Mouse (Mus musculus): ENCODE measurements around the gene Xlr4c.
A peak's percentile ranks its signal among the peaks of the same experiment; 100 is the strongest.
"Not testable (repeated sequence)": the region's sequence is repeated elsewhere in the genome, so short reads cannot be mapped to it uniquely, and the experiment has no call there.

Gene Xlr4c

DNA sequence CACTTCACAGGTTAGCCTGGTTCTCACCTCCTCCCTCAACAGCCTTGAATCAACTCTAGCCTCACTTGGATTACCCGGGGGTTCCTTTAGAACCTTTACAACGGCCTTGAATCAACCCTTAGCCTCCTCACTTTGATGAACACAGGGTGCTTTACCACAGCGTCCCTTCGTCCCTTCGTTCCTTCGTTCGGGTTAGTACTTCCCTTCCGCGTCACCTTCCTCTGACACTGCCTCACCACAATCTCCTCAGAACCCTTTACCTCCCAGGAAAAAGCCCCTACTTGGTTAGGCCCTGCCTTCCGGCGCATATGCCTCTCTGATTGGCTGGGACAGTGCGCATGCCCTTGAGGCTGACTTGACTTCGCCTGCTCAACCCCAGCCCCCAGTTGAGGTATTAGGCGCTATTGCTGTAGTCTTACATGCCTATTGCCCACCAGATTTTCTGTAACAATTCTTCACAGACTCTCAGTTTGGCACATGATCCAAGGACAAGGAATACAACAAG lies at the start of gene Xlr4c:
Gene Xlr4c, minus strand, starts transcription at position 310 of the 505 bp plus-strand sequence.
- not testable (repeated sequence) for DNase-seq (ENCODE audit: low read depth, low spot score)

DNA sequence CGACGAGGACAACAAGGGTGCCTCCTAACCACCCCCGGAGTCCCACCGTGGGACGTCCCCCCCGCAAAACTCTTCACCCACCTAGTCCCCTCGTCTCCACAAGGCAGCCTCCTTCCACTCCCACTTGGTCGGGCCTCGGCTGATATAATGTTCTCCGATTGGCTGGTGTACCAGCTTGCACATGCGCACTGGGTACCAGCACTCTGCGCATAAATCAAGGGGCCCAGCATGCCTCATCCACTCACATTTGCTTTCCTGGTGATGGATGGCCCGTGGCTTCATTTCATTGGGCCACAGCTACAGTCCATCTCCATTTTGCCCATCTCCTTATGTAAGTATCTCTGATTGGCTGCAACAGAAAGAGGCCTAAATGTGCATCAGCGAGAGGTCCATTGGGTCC lies 22.3 kb upstream of the Xlr4c start, which contains the start of gene Xlr3c:
Gene Xlr3c, minus strand, starts transcription at position 121 of the 400 bp plus-strand sequence.
- not testable (repeated sequence) for DNase-seq (ENCODE audit: low read depth, low spot score)

DNA sequence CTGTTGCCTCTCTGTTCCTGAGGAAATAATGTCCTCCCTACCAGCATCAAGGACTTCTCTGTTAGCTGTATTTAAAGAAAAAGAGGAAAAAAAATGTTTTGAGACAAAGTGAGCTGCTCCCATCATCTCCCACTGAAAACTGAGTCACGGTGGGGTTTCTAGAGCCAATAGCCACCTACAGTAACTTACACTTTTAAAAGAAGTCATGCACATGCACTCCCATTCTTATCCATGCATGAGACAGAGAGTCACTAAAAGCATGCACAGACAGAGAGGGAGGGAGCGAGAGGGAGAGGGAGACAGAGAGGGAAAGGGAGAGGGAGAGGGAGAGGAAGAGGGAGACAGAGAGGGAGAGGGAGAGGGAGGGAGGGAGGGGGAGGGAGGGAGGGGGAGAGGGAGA lies 19.5 kb upstream of the Xlr4c start:
- DNase-seq (ENCODE audit: low read depth, low spot score): not testable (repeated sequence)

DNA sequence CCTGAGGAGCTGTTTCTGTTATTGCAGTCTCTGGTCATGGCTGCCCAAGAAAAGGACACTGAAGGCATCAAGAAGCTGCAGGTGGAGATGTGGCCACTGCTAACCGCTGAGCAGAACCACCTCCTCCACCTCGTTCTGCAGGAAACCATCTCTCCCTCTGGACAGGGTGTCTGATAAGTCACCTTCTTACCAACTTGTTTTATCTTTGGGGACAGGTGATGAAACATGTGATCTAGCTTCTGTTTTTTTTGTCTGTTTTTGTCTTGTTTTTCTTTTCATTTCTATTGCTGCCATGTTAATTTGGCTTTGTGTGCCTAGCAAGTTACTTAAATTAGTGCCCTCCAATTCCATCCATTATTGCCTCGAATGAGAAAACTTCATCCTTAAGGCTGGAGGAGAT lies 13.6 kb downstream of the Xlr4c start:
- no peak for DNase-seq (ENCODE audit: low read depth, low spot score)

DNA sequence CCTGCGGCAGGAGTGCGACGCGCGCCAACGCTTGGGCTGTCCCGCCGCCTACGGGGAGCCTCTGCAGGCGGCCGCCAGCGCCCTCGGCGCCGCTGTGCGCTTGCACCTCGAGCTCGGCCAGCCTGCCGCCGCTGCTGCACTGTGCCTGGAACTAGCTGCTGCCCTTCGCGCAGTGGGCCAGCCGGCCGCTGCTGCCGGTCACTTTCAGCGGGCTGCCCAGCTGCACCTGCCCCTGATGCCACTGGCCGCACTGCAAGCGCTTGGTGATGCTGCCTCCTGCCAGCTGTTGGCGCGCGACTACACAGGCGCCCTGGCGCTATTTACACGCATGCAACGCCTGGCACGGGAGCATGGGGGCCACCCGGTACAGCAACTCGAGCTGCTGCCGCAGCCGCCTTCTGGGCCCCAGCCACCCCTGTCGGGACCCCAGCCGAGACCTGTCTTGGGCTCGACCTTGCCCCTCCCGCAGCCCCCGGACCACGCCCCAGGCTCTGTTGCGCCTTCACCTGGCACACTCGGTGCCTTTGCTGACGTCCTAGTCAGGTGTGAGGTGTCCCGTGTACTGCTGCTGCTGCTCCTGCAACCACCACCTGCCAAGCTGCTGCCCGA lies 14.2 kb downstream of the Xlr4c start:
- DNase-seq (ENCODE audit: low read depth, low spot score): peak; percentile 38

DNA sequence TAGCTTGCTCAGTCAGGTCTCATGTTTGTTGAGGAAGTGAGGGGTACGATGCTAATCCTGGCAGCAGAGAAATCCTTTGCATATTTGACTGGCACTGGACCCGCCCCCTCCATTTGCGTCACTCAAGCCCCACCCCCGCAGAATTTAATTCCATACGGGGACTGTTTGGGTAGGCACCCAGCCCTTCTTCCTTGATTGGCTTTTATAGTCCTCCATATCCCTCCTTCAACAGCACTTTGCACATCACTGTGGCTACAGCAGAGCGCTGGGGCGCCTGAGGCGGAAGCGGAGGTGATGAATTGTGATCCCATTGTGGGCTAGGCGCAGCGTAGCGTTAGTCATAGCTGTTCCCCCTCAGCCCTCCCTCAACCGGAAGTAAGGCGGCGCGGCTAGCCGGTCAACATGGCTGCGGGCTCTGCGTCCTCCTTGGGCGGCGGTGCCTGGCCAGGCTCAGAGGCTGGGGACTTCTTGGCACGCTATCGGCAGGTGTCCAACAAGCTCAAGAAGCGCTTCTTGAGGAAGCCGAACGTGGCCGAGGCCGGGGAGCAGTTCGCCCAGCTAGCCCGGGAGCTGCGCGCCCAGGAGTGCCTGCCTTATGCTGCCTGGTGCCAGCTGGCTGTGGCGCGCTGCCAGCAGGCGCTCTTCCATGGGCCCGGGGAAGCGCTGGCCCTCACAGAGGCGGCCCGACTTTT lies 14.9 kb downstream of the Xlr4c start, which contains the start of gene F8a:
Gene F8a, plus strand, starts transcription at position 378 of the 692 bp plus-strand sequence.
- peak; percentile 71 for DNase-seq (ENCODE audit: low read depth, low spot score)

DNA sequence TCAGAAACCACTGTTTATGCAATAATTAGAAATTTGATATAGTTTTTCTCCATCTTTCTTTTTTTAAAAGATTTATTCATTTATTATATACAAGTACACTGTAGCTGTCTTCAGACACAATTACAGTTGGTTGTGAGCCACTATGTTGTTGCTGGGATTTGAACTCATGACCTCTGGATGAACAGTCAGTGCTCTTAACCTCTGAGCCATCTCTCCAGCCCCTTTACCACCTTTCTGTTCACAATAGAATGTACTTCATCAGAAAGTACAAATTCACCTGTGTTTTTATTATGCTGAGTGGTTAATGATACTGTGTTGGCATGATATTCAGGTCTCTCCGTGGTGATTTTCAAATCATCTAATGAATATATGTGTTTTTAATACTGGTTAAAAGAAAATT lies 17.6 kb downstream of the Xlr4c start:
- no peak for DNase-seq (ENCODE audit: low read depth, low spot score)

DNA sequence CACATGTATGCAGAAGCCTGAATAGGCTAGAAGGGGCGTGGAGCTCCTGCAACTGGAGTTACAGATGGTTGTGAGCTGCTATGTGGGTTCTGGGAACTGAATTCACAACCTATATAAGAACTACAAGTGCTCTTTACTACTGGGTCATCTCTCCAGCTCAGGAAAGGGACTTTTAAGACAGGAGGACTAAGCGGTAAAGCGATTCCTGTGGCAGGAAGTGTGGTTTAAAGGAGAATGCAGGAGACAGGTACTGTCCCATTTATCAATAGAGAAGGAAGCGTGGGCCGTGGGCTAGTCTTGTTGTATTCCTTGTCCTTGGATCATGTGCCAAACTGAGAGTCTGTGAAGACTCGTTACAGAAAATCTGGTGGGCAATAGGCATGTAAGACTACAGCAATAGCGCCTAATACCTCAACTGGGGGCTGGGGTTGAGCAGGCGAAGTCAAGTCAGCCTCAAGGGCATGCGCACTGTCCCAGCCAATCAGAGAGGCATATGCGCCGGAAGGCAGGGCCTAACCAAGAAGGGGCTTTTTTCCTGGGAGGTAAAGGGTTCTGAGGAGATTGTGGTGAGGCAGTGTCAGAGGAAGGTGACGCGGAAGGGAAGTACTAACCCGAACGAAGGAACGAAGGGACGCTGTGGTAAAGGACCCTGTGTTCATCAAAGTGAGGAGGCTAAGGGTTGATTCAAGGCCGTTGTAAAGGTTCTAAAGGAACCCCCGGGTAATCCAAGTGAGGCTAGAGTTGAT lies 28.9 kb downstream of the Xlr4c start, which contains the start of gene Xlr4b:
Gene Xlr4b, plus strand, starts transcription at position 515 of the 746 bp plus-strand sequence.
- DNase-seq (ENCODE audit: low read depth, low spot score): not testable (repeated sequence)

DNA sequence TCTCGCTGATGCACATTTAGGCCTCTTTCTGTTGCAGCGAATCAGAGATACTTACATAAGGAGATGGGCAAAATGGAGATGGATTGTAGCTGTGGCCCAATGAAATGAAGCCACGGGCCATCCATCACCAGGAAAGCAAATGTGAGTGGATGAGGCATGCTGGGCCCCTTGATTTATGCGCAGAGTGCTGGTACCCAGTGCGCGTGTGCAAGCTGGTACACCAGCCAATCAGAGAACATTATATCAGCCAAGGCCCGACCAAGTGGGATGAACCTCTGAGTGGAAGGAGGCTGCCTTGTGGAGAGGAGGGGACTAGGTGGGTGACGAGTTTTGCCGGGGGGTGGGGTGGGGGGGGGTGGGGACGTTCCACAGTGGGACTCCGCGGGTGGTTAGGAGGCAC lies 51.0 kb downstream of the Xlr4c start, which contains the start of gene Xlr3b:
Gene Xlr3b, plus strand, starts transcription at position 274 of the 400 bp plus-strand sequence.
- DNase-seq (ENCODE audit: low read depth, low spot score): not testable (repeated sequence)

All from retina, adult 2 months (tissue).